Mouse (Mus musculus): ENCODE results near the gene Gm9780.
"Not testable (repeated sequence)": the region's sequence is repeated elsewhere in the genome, so short reads cannot be mapped to it uniquely, and the experiment has no call there.

- TF ChIP-seq CTCF (IDR thresholded peaks at IDR 0.05; ENCODE audit: borderline replicate concordance, extremely low read depth, insufficient read depth, insufficient read length); POLR2A (IDR thresholded peaks at IDR 0.05; ENCODE audit: borderline replicate concordance, extremely low read depth, insufficient read depth, insufficient read length, poor library complexity, severe bottlenecking): not testable (repeated sequence)
These were observed 8.1 kb downstream of the Gm9780 start for GRCm38 (mm10) chr14:26034364-26034763.

Data from brain, embryonic 14.5 days (tissue).